ENCODE assay signal across 21 mouse cellular contexts in genomic region chr5:107909668-107910067, GRCm38 (mm10).
"Had no signal": no experiment of that assay in that cellular context is flagged by ENCODE, and none has a peak within 500 bp of the region (broad histone marks: within the 10 kb centered on the region; RNA-seq: fewer than 3 reads in every experiment).

No protein-coding gene starts in this region.

- H3K4me2 ChIP-seq: kidney, embryonic 15.5 days; limb, embryonic 15.5 days; liver, embryonic 11.5 days; lung, embryonic 14.5 days; midbrain, embryonic 13.5 days had no signal

- H3K9me3 ChIP-seq: kidney, embryonic 15.5 days; limb, embryonic 15.5 days; megakaryocyte, embryonic 14.5 days; midbrain, embryonic 10.5 days; midbrain, embryonic 13.5 days had no signal

- H3K9ac ChIP-seq: kidney, embryonic 15.5 days; limb, embryonic 15.5 days; liver, embryonic 14.5 days; liver, postnatal 0 days; lung, embryonic 14.5 days; midbrain, embryonic 13.5 days had no signal

- DNase-seq: kidney, adult 18-20 months; kidney, postnatal 10 days; kidney, postnatal 36 days; liver, postnatal 0 days; right cerebral cortex, adult 18-20 months; right cerebral cortex, postnatal 14 days; right cerebral cortex, postnatal 4 days; thymus, adult 2 months; thymus, postnatal 14 days; thymus, postnatal 4 days had no signal

- H3K27me3 ChIP-seq: kidney, embryonic 15.5 days; limb, embryonic 15.5 days; megakaryocyte, embryonic 14.5 days; midbrain, embryonic 13.5 days had no signal

- H3K4me1 ChIP-seq: kidney, embryonic 15.5 days; limb, embryonic 15.5 days; midbrain, embryonic 10.5 days; midbrain, embryonic 13.5 days had no signal

- H3K4me3 ChIP-seq: kidney, embryonic 15.5 days; limb, embryonic 15.5 days; megakaryocyte, embryonic 14.5 days; midbrain, embryonic 10.5 days; midbrain, embryonic 13.5 days had no signal

- H3K27ac ChIP-seq: kidney, embryonic 15.5 days; limb, embryonic 15.5 days; liver, embryonic 14.5 days; midbrain, embryonic 10.5 days; midbrain, embryonic 13.5 days; stomach, postnatal 0 days had no signal

- ATAC-seq: liver, postnatal 0 days; lung, postnatal 0 days; midbrain, embryonic 13.5 days; midbrain, embryonic 16.5 days had no signal
